Mouse (Mus musculus) kidney, embryonic 14.5 days (tissue): ENCODE results near the gene Evl. TPM values are rescaled to one million over a fixed set of nuclear protein-coding genes. Genes with fewer than 3 reads are reported as not detected.

Source experiments
- ATAC-seq: fragments of 200-750 bp; cut with Nextera tagmentation; 2 replicates; pipeline ENCODE4 v1.8.0; 2017; ENCODE audit warnings: moderate number of reproducible peaks, mild to moderate bottlenecking, moderate TSS enrichment, moderate library complexity; ENCODE audit not compliant: low FRiP score, low TSS enrichment
- H3K27ac ChIP-seq: fragments of 300-500 bp; sonication (generic); 2 replicates; pipeline ENCODE4 v1.5.1; 2014; ENCODE audit warnings: low read depth, mild to moderate bottlenecking, low read length, moderate library complexity, mixed read lengths
- H3K27me3 ChIP-seq: fragments of 300-500 bp; sonication (generic); 2 replicates; pipeline ENCODE4 v1.6.1; 2014; ENCODE audit warnings: mild to moderate bottlenecking, low read length; ENCODE audit not compliant: control insufficient read depth, insufficient read depth
- H3K36me3 ChIP-seq: fragments of 300-500 bp; sonication (generic); 2 replicates; pipeline ENCODE4 v1.6.1; 2014; ENCODE audit warnings: low read length, mixed read lengths; ENCODE audit not compliant: control insufficient read depth, insufficient read depth
- H3K4me1 ChIP-seq: fragments of 300-500 bp; sonication (generic); 2 replicates; pipeline ENCODE4 v1.6.1; 2014; ENCODE audit warnings: low read length, mixed read lengths; ENCODE audit not compliant: control insufficient read depth, insufficient read depth
- H3K4me2 ChIP-seq: fragments of 300-500 bp; sonication (generic); replicated peaks from 2 replicates; pipeline ENCODE4 v1.6.1; 2014; ENCODE audit warnings: low read depth, mild to moderate bottlenecking, low read length
- H3K4me3 ChIP-seq: fragments of 300-500 bp; sonication (generic); 2 replicates; pipeline ENCODE4 v1.5.1; 2014; ENCODE audit warnings: mild to moderate bottlenecking, low read length
- H3K9ac ChIP-seq: fragments of 300-500 bp; sonication (generic); 2 replicates; pipeline ENCODE4 v1.6.1; 2014; ENCODE audit warnings: low read depth, mild to moderate bottlenecking, low read length, moderate library complexity
- H3K9me3 ChIP-seq: fragments of 300-500 bp; sonication (generic); 2 replicates; pipeline ENCODE4 v1.6.1; 2016; ENCODE audit warnings: low read length; ENCODE audit not compliant: control insufficient read depth
- WGBS: fragments of 180-500 bp; shearing (Covaris S2); extraction: QIAGEN DNeasy Blood & Tissue Kit; methylation state at CpG from one replicate; pipeline ENCODE4 v1.1.7; 2014; 5-methylcytosine and 5-hydroxymethylcytosine counted together
- microRNA counts: library from miRNA; unstranded; fragments of <30 nt; microRNA quantifications from one replicate; lab custom pipeline; 2017
- microRNA-seq: library from miRNA; unstranded; fragments of <30 nt; microRNA quantifications from one replicate; pipeline ENCODE4, GENCODE M21; 2016
- polyA plus RNA-seq: library from polyadenylated mRNA; unstranded; fragments of >200 nt; fragmentation: Nextera tagmentation; extraction: Ambion mirVana; gene quantifications from 2 replicates; pipeline ENCODE4 v1.2.1, GENCODE M21; 2014

Evl gene
- polyA plus RNA-seq, 1 experiment from 2014 or later, result 73.7 TPM

DNA sequence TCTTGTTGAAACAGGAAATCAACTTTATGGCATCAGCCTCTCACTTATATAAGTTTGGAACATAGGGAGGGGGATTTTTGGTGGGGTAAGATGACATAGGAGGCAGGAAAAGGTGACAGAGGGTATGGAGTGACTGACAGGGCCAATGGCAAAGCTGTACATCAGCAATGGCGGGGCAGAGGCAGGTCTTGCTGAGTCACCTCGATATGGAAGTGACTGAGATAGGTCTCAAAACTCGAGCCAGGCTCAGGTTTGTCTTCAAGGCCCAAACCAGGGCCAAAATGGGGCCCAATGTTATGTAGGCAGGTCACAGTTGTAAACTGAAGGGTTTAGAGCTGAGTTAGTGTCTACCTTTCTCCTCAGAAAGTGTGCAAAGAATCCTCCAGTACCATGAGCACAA lies 169.3 kb downstream of the Evl start:
- H3K27me3 ChIP-seq, result no peaks in the 10 kb centered on the region
- 83% methylated on average over 3 of the region's 3 CpGs for WGBS
- no peak for ATAC-seq
- H3K9me3 ChIP-seq, result no peaks in the 10 kb centered on the region
- no peak overlapping the region for H3K9ac ChIP-seq
- H3K36me3 ChIP-seq, result no peaks in the 10 kb centered on the region
- no peak overlapping the region for H3K27ac ChIP-seq
- H3K4me2 ChIP-seq, result no peak overlapping the region
- no peaks in the 10 kb centered on the region for H3K4me1 ChIP-seq
- no peak overlapping the region for H3K4me3 ChIP-seq

DNA sequence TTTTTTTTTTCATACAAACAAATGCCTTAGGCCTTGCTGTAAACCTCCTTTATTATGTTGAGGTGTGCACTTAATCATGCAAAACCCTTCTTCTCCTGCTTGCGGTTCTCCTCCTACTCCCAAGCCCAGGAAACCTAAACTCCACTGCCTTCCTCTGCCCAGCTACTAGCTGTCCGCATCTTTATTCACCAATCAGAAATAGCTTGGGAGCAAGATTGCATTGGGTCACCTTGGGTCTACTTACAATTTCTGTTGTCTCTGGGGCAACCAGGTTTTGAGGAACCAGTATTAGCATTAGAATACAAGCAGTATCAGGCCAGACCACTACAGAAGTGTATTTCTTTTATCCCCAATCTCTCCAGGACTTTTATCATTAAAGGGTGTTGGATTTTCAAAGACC lies 179.9 kb downstream of the Evl start:
- Histone ChIP-seq H3K4me1 (no peaks in the 10 kb centered on the region), H3K36me3 (no peaks in the 10 kb centered on the region)
- WGBS, result 82% methylated on average over 2 of the region's 2 CpGs

GRCm38 (mm10) chr12:108737838-108738237 lies 183.3 kb downstream of the Evl start:
- Histone ChIP-seq H3K9me3 (no peaks in the 10 kb centered on the region), H3K4me2 (no peak overlapping the region), H3K4me3 (no peak overlapping the region), H3K27ac (no peak overlapping the region), H3K36me3 (no peaks in the 10 kb centered on the region), H3K4me1 (no peaks in the 10 kb centered on the region), H3K9ac (no peak overlapping the region), H3K27me3 (no peaks in the 10 kb centered on the region)
- no peak for ATAC-seq
- WGBS, result 92% methylated on average over 7 of the region's 7 CpGs

More for the DNA sequence above, 179.9 kb downstream of the Evl start:
- Histone ChIP-seq H3K4me2 (no peak overlapping the region), H3K4me3 (no peak overlapping the region), H3K27ac (no peak overlapping the region), H3K9me3 (no peaks in the 10 kb centered on the region), H3K9ac (no peak overlapping the region), H3K27me3 (no peaks in the 10 kb centered on the region)
- no peak for ATAC-seq

MicroRNAs within 50 kb of the gene (microRNA counts, 519-probe panel; counts per million panel counts)
- 6,536 counts per million, percentile 69 among the panel's probes with 10 or more counts for microRNA mmu-miR-342-3p (lab: Ali Mortazavi, UCI)
- not detected for microRNA mmu-miR-342-5p (lab: Ali Mortazavi, UCI)

Small RNA genes lying within 50 kb of the gene (microRNA-seq; reads per million reads assigned to microRNA genes)
- gene Gm23872 (not detected), gene Mir342 (7,242 reads per million, percentile 93 among the genes with 10 or more reads in this experiment)

Other genes with a start within 250 kb of the Evl start
- 0.27 and 0.61 TPM in 2 replicates for gene Hhipl1, start 248.4 kb upstream of the Evl start, polyA plus RNA-seq
- gene Cyp46a1, start 220.3 kb upstream of the Evl start, polyA plus RNA-seq, result 4.7 and 5.8 TPM in 2 replicates
- 31.3 and 56.5 TPM in 2 replicates for gene Eml1, start 183.8 kb upstream of the Evl start, polyA plus RNA-seq
- gene Degs2, start 147.6 kb downstream of the Evl start, polyA plus RNA-seq, result 6.6 and 7.3 TPM in 2 replicates
- 23.2 and 24.2 TPM in 2 replicates for gene Yy1, start 238.3 kb downstream of the Evl start, polyA plus RNA-seq